Mouse (Mus musculus) MEL (cell line): ENCODE results near the gene Tpcn2. TPM values are rescaled to one million over a fixed set of nuclear protein-coding genes. Genes with fewer than 3 reads are reported as not detected.

Experiments used
- DNase-seq: peaks from one replicate; pipeline ENCODE4 v3.0.0; 2011; ENCODE audit warnings: low read depth, low spot score
- H3K27ac ChIP-seq: 2 replicates; pipeline ENCODE4 v1.5.1; 2012; ENCODE audit warnings: low read depth, mild to moderate bottlenecking, control low read depth, low read length, moderate library complexity; ENCODE audit not compliant: control insufficient read depth
- H3K27me3 ChIP-seq, 2 experiments: fragments of 150-350 bp in 1 of 2; sonication (generic) in 1 of 2; 2 replicates each; pipeline ENCODE4 v1.6.1; 2012; ENCODE audit warnings: low read length in 2 of 2, mild to moderate bottlenecking in 2 of 2, improper control_type of control experiment in 1 of 2, moderate library complexity in 1 of 2; ENCODE audit not compliant: insufficient read depth in 2 of 2, control insufficient read depth in 1 of 2
- H3K36me3 ChIP-seq, 2 experiments: 2 replicates each; pipeline ENCODE4 v1.6.1; 2012 to 2014; ENCODE audit warnings: low read length in 2 of 2, improper control_type of control experiment in 1 of 2, inconsistent platforms in 1 of 2, mild to moderate bottlenecking in 1 of 2; ENCODE audit not compliant: insufficient read depth in 2 of 2, control insufficient read depth in 1 of 2
- H3K4me1 ChIP-seq, 2 experiments: fragments of 150-350 bp in 1 of 2; sonication (generic) in 1 of 2; 2 replicates each; pipeline ENCODE4 v1.6.1; 2012; ENCODE audit warnings: low read length in 2 of 2, improper control_type of control experiment in 1 of 2, mild to moderate bottlenecking in 1 of 2; ENCODE audit not compliant: insufficient read depth in 2 of 2, control insufficient read depth in 1 of 2
- H3K4me3 ChIP-seq, 2 experiments: fragments of 150-350 bp in 1 of 2; sonication (generic) in 1 of 2; 2 replicates each; pipeline ENCODE4 v1.5.1; 2012; ENCODE audit warnings: low read depth in 2 of 2, low read length in 2 of 2, mild to moderate bottlenecking in 2 of 2, moderate library complexity in 2 of 2, control low read depth in 1 of 2, improper control_type of control experiment in 1 of 2; ENCODE audit not compliant: control insufficient read depth in 1 of 2, insufficient read depth in 1 of 2
- H3K79me2 ChIP-seq: 2 replicates; pipeline ENCODE4 v1.6.1; 2012; ENCODE audit warnings: mild to moderate bottlenecking, low read length, moderate library complexity; ENCODE audit not compliant: control insufficient read depth, poor library complexity, insufficient read depth
- H3K9ac ChIP-seq: 2 replicates; pipeline ENCODE4 v1.6.1; 2012; ENCODE audit warnings: low read depth, mild to moderate bottlenecking, control low read depth, low read length, moderate library complexity; ENCODE audit not compliant: control insufficient read depth, poor library complexity, severe bottlenecking
- H3K9me3 ChIP-seq: fragments of 150-350 bp; sonication (generic); replicated peaks from 2 replicates; pipeline ENCODE4 v1.6.1; 2012; ENCODE audit warnings: mild to moderate bottlenecking, low read length, improper control_type of control experiment, moderate library complexity; ENCODE audit not compliant: insufficient read depth
- BHLHE40 ChIP-seq: IDR thresholded peaks from 2 replicates; pipeline ENCODE4 v1.6.1; 2012; ENCODE audit warnings: low read depth, mild to moderate bottlenecking, inconsistent platforms, low read length, improper control_type of control experiment, borderline replicate concordance
- CHD1 ChIP-seq: IDR thresholded peaks from 2 replicates; pipeline ENCODE4 v1.6.1; 2012; ENCODE audit warnings: low read depth, mild to moderate bottlenecking, inconsistent platforms, low read length, improper control_type of control experiment
- E2F4 ChIP-seq: IDR thresholded peaks from 2 replicates; pipeline ENCODE4 v1.6.1; 2011; ENCODE audit warnings: low read depth, low read length, improper control_type of control experiment, borderline replicate concordance
- EP300 ChIP-seq, 2 experiments: IDR thresholded peaks; 2 replicates each; pipeline ENCODE4 v1.6.1; 2011; ENCODE audit warnings: improper control_type of control experiment in 2 of 2, low read length in 2 of 2, low read depth in 1 of 2, mild to moderate bottlenecking in 1 of 2
- GABPA ChIP-seq: IDR thresholded peaks from 2 replicates; pipeline ENCODE4 v1.6.1; 2012; ENCODE audit warnings: low read depth, mild to moderate bottlenecking, inconsistent platforms, low read length, improper control_type of control experiment, moderate library complexity
- JUND ChIP-seq: IDR thresholded peaks from 2 replicates; pipeline ENCODE4 v1.6.1; 2011; ENCODE audit warnings: low read depth, mild to moderate bottlenecking, improper control_type of control experiment, low read length
- KAT2A ChIP-seq: conservative IDR thresholded peaks from 2 replicates; pipeline ENCODE4 v1.6.1; 2012; ENCODE audit warnings: low read depth, low read length, improper control_type of control experiment, inconsistent platforms
- MAX ChIP-seq: IDR thresholded peaks from 2 replicates; pipeline ENCODE4 v1.6.1; 2011; ENCODE audit warnings: low read length, improper control_type of control experiment
- MAZ ChIP-seq: IDR thresholded peaks from 2 replicates; pipeline ENCODE4 v1.6.1; 2012; ENCODE audit warnings: low read depth, mild to moderate bottlenecking, inconsistent platforms, low read length, improper control_type of control experiment
- MEF2A ChIP-seq: IDR thresholded peaks from 2 replicates; pipeline ENCODE4 v1.6.1; 2014; ENCODE audit warnings: low read depth, mild to moderate bottlenecking, inconsistent platforms, low read length, improper control_type of control experiment; ENCODE audit not compliant: poor library complexity, insufficient replicate concordance, severe bottlenecking; ENCODE audit errors: extremely low read depth
- MXI1 ChIP-seq: IDR thresholded peaks from 2 replicates; pipeline ENCODE4 v1.6.1; 2011; ENCODE audit warnings: mild to moderate bottlenecking, low read depth, low read length, improper control_type of control experiment
- MYB ChIP-seq: IDR thresholded peaks from 2 replicates; pipeline ENCODE4 v1.6.1; 2011; ENCODE audit warnings: mild to moderate bottlenecking, low read depth, low read length, improper control_type of control experiment
- NELFE ChIP-seq: IDR thresholded peaks from 2 replicates; pipeline ENCODE4 v1.6.1; 2011; ENCODE audit warnings: low read depth, low read length, improper control_type of control experiment
- NRF1 ChIP-seq: IDR thresholded peaks from 2 replicates; pipeline ENCODE4 v1.6.1; 2014; ENCODE audit warnings: low read depth, mild to moderate bottlenecking, inconsistent platforms, low read length, improper control_type of control experiment, moderate library complexity; ENCODE audit not compliant: poor library complexity, insufficient read depth, severe bottlenecking
- POLR2A ChIP-seq, 2 experiments: IDR thresholded peaks; 2 replicates each; pipeline ENCODE4 v1.6.1; 2011 to 2012; ENCODE audit warnings: low read length in 2 of 2, mild to moderate bottlenecking in 2 of 2, control low read depth in 1 of 2, improper control_type of control experiment in 1 of 2, low read depth in 1 of 2, moderate library complexity in 1 of 2; ENCODE audit not compliant: control insufficient read depth in 1 of 2, insufficient read depth in 1 of 2, poor library complexity in 1 of 2
- POLR2AphosphoS2 ChIP-seq: IDR thresholded peaks from 2 replicates; pipeline ENCODE4 v1.6.1; 2011; ENCODE audit warnings: low read length, improper control_type of control experiment
- RAD21 ChIP-seq: IDR thresholded peaks from 2 replicates; pipeline ENCODE4 v1.6.1; 2011; ENCODE audit warnings: mild to moderate bottlenecking, low read depth, low read length, improper control_type of control experiment
- RCOR1 ChIP-seq: IDR thresholded peaks from 2 replicates; pipeline ENCODE4 v1.6.1; 2012; ENCODE audit warnings: low read depth, mild to moderate bottlenecking, inconsistent platforms, low read length, improper control_type of control experiment
- TBP ChIP-seq: IDR thresholded peaks from 2 replicates; pipeline ENCODE4 v1.8.0; 2011; ENCODE audit warnings: low read depth, low read length, improper control_type of control experiment
- TCF12 ChIP-seq: IDR thresholded peaks from 2 replicates; pipeline ENCODE4 v1.6.1; 2014; ENCODE audit warnings: low read depth, mild to moderate bottlenecking, inconsistent platforms, low read length, improper control_type of control experiment, moderate library complexity
- ZC3H11A ChIP-seq: IDR thresholded peaks from 2 replicates; pipeline ENCODE4 v1.6.1; 2012; ENCODE audit warnings: low read depth, mild to moderate bottlenecking, inconsistent platforms, low read length, improper control_type of control experiment
- polyA plus RNA-seq, 2 experiments: library from polyadenylated mRNA; stranded (reverse) in 1 of 2; unstranded in 1 of 2; fragments of >175 nt in 1 of 2; fragments of >200 nt in 1 of 2; gene quantifications; 2 replicates each; pipeline versions ENCODE4 v1.2.1 to v1.2.4; 2012; ENCODE audit warnings: low replicate concordance in 2 of 2, low read depth in 1 of 2; ENCODE audit not compliant: insufficient read length in 2 of 2, insufficient read depth in 1 of 2, missing spikeins in 1 of 2
- total RNA-seq: library from RNA; depleted of rRNA; stranded (reverse); fragments of 300-350 nt; gene quantifications from 2 replicates; pipeline ENCODE4 v1.2.3, GENCODE M21; 2012

Gene Tpcn2
- total and polyA plus RNA-seq, 3 experiments: 6.4 to 10.3 TPM; not detected in 1

DNA sequence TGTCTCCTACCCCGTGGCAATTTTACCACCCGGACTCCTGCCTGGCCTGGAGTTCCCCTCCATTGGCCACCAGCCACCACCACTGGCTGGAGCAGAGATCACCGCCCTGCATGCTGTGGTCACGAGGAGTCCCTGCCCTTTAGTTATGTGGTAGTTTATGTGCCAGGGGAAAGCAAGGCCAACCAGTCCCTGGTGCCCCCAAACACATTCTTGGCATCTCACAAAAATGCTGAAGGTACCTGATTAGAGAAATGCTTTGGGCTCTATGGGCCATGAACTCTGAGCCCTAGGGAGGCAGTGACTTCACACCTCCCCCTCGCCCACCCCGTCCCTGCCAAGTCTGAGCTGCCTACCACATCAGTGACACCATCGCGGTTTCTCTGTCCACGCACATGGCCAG, 41.8 kb downstream of the Tpcn2 start:
- no peaks in the 10 kb centered on the region for H3K36me3 ChIP-seq
- no peak overlapping the region for H3K27ac ChIP-seq
- no peaks in the 10 kb centered on the region for H3K4me1 ChIP-seq
- H3K4me3 ChIP-seq: no peak overlapping the region
- H3K9ac ChIP-seq: no peak overlapping the region
- H3K79me2 ChIP-seq: no peaks in the 10 kb centered on the region
- no peaks in the 10 kb centered on the region for H3K9me3 ChIP-seq
- DNase-seq: no peak
- TF ChIP-seq POLR2AphosphoS2: no peak
- TF ChIP-seq E2F4: no peak
- TF ChIP-seq JUND: no peak
- no peak for TF ChIP-seq NRF1
- TF ChIP-seq RCOR1: no peak
- no peak for TF ChIP-seq MAX
- no peak for TF ChIP-seq GABPA
- no peak for TF ChIP-seq ZC3H11A
- TF ChIP-seq BHLHE40: no peak
- TF ChIP-seq MAZ: no peak
- TF ChIP-seq POLR2A (IDR thresholded peaks at IDR 0.05; ENCODE audit: control insufficient read depth in 1 of 2, insufficient read depth in 1 of 2, low read depth in 1 of 2, low read length in 2 of 2, poor library complexity in 1 of 2): no peak
- no peak for TF ChIP-seq MEF2A
- TF ChIP-seq RAD21: no peak
- no peak for TF ChIP-seq CHD1
- TF ChIP-seq EP300 (IDR thresholded peaks at IDR 0.05; ENCODE audit: low read depth in 1 of 2, low read length in 2 of 2): no peak
- TF ChIP-seq KAT2A: no peak
- TF ChIP-seq TCF12: no peak
- TF ChIP-seq, all 39 proteins: peak for 0
- H3K27me3 ChIP-seq: no peaks in the 10 kb centered on the region

DNA sequence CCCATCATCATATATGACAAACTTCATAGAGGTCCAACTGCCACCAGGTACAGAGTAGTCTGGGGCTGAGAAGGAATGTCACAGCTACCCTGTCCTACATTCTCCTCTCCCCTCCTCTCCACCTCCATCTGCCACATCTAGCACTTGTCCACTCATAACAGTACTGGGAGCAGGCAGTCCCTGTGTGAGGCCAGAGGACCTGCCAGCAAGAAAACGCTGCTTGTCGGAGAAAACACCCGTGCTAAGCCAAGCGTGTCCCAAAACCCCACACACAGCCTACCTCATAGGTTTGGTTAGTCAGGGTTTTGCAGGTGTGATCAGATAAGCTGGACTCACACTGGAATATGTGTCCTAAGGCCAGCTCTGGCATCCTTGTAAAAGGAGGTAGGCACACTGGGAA, 42.9 kb downstream of the Tpcn2 start:
- no peaks in the 10 kb centered on the region for H3K9me3 ChIP-seq
- H3K9ac ChIP-seq: no peak overlapping the region
- no peak overlapping the region for H3K27ac ChIP-seq
- H3K4me1 ChIP-seq: no peaks in the 10 kb centered on the region
- no peaks in the 10 kb centered on the region for H3K36me3 ChIP-seq
- no peaks in the 10 kb centered on the region for H3K79me2 ChIP-seq
- H3K4me3 ChIP-seq: no peak overlapping the region
- no peak for TF ChIP-seq MXI1
- no peak for TF ChIP-seq MYB
- TF ChIP-seq NELFE: no peak
- TF ChIP-seq TBP: no peak
- no peaks in the 10 kb centered on the region for H3K27me3 ChIP-seq
- no peak for DNase-seq
